Mouse (Mus musculus) cortical plate, adult 2 months (tissue): ENCODE data around the gene Shkbp1.

ENCODE experiments used
- CTCF ChIP-seq: fragments of 200-500 bp; IDR thresholded peaks from 2 replicates; pipeline ENCODE4 v1.5.1; 2011; ENCODE audit warnings: mild to moderate bottlenecking, control low read depth, low read length; ENCODE audit not compliant: insufficient read depth; ENCODE audit errors: extremely low read depth
- POLR2A ChIP-seq: fragments of 200-500 bp; IDR thresholded peaks from 2 replicates; pipeline ENCODE4 v1.6.1; 2011; ENCODE audit warnings: mild to moderate bottlenecking, low read length, control low read depth; ENCODE audit not compliant: insufficient read depth; ENCODE audit errors: extremely low read depth

DNA sequence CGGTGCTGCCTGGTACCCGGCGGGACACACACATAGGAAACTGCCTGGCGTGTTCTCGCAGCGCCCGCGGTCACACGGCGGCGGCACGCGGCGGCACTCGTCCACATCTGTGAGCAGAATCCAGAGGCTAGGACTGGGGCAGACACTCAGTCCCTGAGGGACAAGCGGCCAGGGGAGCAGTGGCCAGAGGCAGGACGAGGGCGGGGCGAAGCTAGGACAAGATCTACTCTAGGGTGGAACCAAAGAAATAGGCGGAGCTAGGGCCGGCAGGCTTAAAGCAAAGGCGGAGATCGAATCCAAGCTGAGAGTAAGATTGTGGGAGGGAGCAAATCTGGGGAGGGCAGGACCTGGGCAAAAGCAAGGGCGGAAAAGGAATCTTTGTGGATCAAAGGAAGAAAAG lies 30.1 kb downstream of the Shkbp1 start:
- TF ChIP-seq CTCF, result no peak
- TF ChIP-seq POLR2A, result no peak
